Mouse (Mus musculus) hindbrain, embryonic 10.5 days (tissue): ENCODE results near the gene Gm42688. TPM values are rescaled to one million over a fixed set of nuclear protein-coding genes. Genes with fewer than 3 reads are reported as not detected.
A peak's percentile ranks its signal among the peaks of the same experiment; 100 is the strongest.

Experiments
- DNase-seq: peaks from one replicate; pipeline ENCODE4 v3.0.0-alpha.2; 2017; ENCODE audit warnings: low spot score
- H3K27ac ChIP-seq: fragments of 300-500 bp; sonication (generic); 2 replicates; pipeline ENCODE4 v1.5.1; 2016; ENCODE audit warnings: mild to moderate bottlenecking, moderate library complexity
- H3K27me3 ChIP-seq: fragments of 300-500 bp; sonication (generic); 2 replicates; pipeline ENCODE4 v1.6.1; 2016; ENCODE audit warnings: mild to moderate bottlenecking; ENCODE audit not compliant: poor library complexity, insufficient read depth, severe bottlenecking
- H3K36me3 ChIP-seq: fragments of 300-500 bp; sonication (generic); 2 replicates; pipeline ENCODE4 v1.6.1; 2016; ENCODE audit warnings: mild to moderate bottlenecking, moderate library complexity
- H3K4me1 ChIP-seq: fragments of 300-500 bp; sonication (generic); replicated peaks from 2 replicates; pipeline ENCODE4 v1.6.1; 2016; ENCODE audit warnings: mild to moderate bottlenecking
- H3K4me3 ChIP-seq: fragments of 300-500 bp; sonication (generic); 2 replicates; pipeline ENCODE4 v1.5.1; 2016; ENCODE audit warnings: mild to moderate bottlenecking, moderate library complexity
- H3K9me3 ChIP-seq: fragments of 300-500 bp; sonication (generic); 2 replicates; pipeline ENCODE4 v1.6.1; 2016; ENCODE audit warnings: mild to moderate bottlenecking, moderate library complexity
- WGBS: fragments of 180-500 bp; shearing (Covaris S2); methylation state at CpG from one replicate; pipeline ENCODE4 v1.1.7; 2016; 5-methylcytosine and 5-hydroxymethylcytosine counted together
- polyA plus RNA-seq: library from polyadenylated mRNA; unstranded; fragments of >200 nt; fragmentation: Nextera tagmentation; extraction: Ambion mirVana; gene quantifications from 2 replicates; pipeline ENCODE4 v1.2.1, GENCODE M21; 2016

The Gm42688 gene
- polyA plus RNA-seq = 2.2 and 3.2 TPM in 2 replicates

GRCm38 (mm10) chr6:83101316-83101687, at the start of gene Gm42688, which contains the start of gene Ccdc142:
Gene Gm42688, plus strand, starts transcription at chr6:83101617.
Gene Ccdc142, plus strand, starts transcription at chr6:83101601.
- peak; percentile 84 for DNase-seq
- no peaks in the 10 kb centered on the region for H3K36me3 ChIP-seq
- H3K9me3 ChIP-seq = no peaks in the 10 kb centered on the region
- H3K4me1 ChIP-seq = peaks cover 22% of the 10 kb centered on the region
- peak within 1 kb of the TSS; percentile 76 for H3K4me3 ChIP-seq
- WGBS = under 1% methylated on average over 25 of the region's 25 CpGs
- H3K27me3 ChIP-seq = peaks cover 27% of the 10 kb centered on the region
- H3K27ac ChIP-seq = peak within 1 kb of the TSS; percentile 86

DNA sequence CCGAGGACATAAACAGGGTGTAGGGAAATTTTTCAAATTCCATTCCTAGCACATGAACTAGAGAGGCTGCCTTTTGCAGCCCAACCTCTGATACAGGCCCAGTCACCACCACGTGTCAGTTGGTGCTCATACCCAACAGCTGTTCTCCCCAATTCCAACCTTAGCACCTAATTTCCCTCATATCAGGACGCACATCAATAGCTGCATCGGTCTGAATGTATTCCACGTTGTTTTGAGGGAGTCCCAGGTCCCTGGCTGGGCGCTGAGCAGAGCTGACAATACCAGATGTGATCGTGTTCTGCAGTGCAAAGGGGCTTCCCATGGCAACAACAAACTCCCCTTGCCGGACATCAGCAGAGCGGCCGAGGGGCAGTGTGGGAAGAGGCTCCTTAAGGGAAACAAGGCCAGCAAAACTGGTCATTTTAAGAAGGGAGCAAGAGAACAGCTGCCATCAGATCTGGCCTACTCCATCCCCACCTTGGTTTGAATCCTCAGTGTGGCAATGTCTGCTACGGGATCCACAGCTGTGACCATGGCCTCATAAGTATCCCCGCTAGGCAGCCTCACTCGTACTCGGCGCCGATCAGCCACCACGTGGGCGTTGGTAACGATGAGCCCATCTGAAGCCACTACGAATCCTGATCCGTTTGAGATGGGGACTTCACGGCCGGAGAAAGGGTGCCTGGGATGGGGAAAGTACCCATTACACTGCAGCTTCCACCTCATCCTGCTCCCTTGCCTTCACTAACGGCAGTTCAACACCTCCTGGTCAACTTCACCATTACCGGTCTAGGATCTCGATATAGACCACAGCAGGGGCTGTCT, 48.1 kb upstream of the Gm42688 start:
- Histone ChIP-seq H3K4me1 (peaks cover 40% of the 10 kb centered on the region), H3K27ac (peak overlapping the region; percentile 95), H3K27me3 (no peaks in the 10 kb centered on the region), H3K36me3 (peaks cover 49% of the 10 kb centered on the region), H3K9me3 (no peaks in the 10 kb centered on the region), H3K4me3 (peak overlapping the region; percentile 99)
- WGBS = 3% methylated on average over 26 of the region's 26 CpGs
- DNase-seq = peak; percentile 66

GRCm38 (mm10) chr6:83054074-83054851, 47.2 kb upstream of the Gm42688 start, which contains the start of gene Aup1:
Gene Aup1, plus strand, starts transcription at chr6:83054521.
- Histone ChIP-seq H3K4me3 (peak within 1 kb of the TSS; percentile 99), H3K27ac (peak within 1 kb of the TSS; percentile 95), H3K27me3 (0 out of 2 replicates have a peak, but pooled peaks cover 3% of the 10 kb centered on the region), H3K4me1 (peaks cover 40% of the 10 kb centered on the region), H3K36me3 (peaks cover 49% of the 10 kb centered on the region), H3K9me3 (no peaks in the 10 kb centered on the region)
- under 1% methylated on average over 64 of the region's 64 CpGs for WGBS
- peak; percentile 97 for DNase-seq

DNA sequence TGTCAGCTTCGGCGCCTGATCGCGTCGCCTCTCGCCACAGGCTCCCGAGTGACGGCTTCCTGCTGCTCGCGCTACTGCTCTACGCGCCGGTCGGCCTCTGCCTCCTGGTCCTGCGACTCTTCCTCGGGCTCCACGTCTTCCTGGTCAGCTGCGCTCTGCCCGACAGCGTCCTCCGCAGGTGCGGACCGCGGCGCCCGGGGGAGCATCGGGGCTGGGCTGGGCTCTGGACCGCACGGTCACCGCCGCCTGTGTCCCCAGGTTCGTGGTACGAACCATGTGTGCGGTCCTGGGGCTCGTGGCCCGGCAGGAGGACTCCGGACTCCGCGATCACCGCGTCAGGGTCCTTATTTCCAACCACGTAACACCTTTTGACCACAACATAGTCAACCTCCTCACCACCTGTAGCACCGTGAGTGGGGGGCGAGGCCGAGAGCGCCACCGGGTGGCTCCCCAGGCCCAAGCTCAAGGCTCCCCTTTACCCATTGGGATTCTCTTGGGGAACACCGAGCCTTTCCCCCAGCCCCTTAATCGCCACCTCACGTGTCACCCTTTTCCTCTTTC, 46.5 kb upstream of the Gm42688 start, which contains the start of gene Htra2:
Htra2 (minus strand) TSS at position 403 of the 561 bp plus-strand sequence.
- H3K27me3 ChIP-seq = 0 out of 2 replicates have a peak, but pooled peaks cover 3% of the 10 kb centered on the region
- peaks cover 47% of the 10 kb centered on the region for H3K36me3 ChIP-seq
- H3K4me3 ChIP-seq = peak within 1 kb of the TSS; percentile 99
- H3K27ac ChIP-seq = peak within 1 kb of the TSS; percentile 95
- WGBS = under 1% methylated on average over 50 of the region's 50 CpGs
- H3K4me1 ChIP-seq = peaks cover 40% of the 10 kb centered on the region
- no peak for DNase-seq
- H3K9me3 ChIP-seq = no peaks in the 10 kb centered on the region

GRCm38 (mm10) chr6:83057790-83058189, 43.6 kb upstream of the Gm42688 start, which contains the start of gene Dqx1:
Gene Dqx1, plus strand, starts transcription at chr6:83057844.
- peaks cover 31% of the 10 kb centered on the region for H3K27me3 ChIP-seq
- 48% methylated on average over 3 of the region's 3 CpGs for WGBS
- no peak within 1 kb of the TSS for H3K27ac ChIP-seq
- no peaks in the 10 kb centered on the region for H3K9me3 ChIP-seq
- H3K36me3 ChIP-seq = peaks cover 25% of the 10 kb centered on the region
- H3K4me1 ChIP-seq = peaks cover 30% of the 10 kb centered on the region
- H3K4me3 ChIP-seq = peak within 1 kb of the TSS; percentile 6; the same call in 1 of the 2 replicates
- DNase-seq = no peak

DNA sequence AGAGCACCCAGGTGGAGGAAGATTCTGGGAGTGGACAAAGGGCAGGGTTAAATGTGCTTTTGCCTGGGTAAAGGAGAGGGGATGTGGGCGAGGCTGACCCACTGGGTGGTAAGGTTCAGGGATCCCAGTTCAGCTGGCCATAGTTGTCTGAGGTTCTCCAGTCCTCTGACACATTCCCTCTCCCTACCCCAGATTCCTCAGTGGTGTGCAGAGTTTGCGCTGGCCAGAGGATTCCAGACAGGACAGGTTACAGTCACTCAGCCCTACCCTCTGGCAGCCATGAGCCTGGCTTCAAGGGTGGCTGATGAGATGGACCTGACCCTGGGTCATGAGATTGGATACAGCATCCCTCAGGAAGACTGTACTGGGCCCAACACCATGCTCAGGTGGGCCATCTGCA, 42.7 kb upstream of the Gm42688 start:
- Histone ChIP-seq H3K9me3 (no peaks in the 10 kb centered on the region), H3K36me3 (peaks cover 25% of the 10 kb centered on the region), H3K27me3 (peaks cover 40% of the 10 kb centered on the region), H3K27ac (no peak overlapping the region), H3K4me3 (no peak overlapping the region), H3K4me1 (peaks cover 22% of the 10 kb centered on the region)
- DNase-seq = no peak
- WGBS = 93% methylated on average over 2 of the region's 2 CpGs

GRCm38 (mm10) chr6:83065995-83066394, 35.4 kb upstream of the Gm42688 start:
- Histone ChIP-seq H3K27me3 (peaks cover 100% of the 10 kb centered on the region), H3K9me3 (no peaks in the 10 kb centered on the region), H3K27ac (no peak overlapping the region), H3K4me1 (peaks cover 32% of the 10 kb centered on the region), H3K36me3 (no peaks in the 10 kb centered on the region), H3K4me3 (no peak overlapping the region)
- 44% methylated on average over 8 of the region's 8 CpGs for WGBS
- no peak for DNase-seq

GRCm38 (mm10) chr6:83066441-83066840, 35.0 kb upstream of the Gm42688 start:
- no peaks in the 10 kb centered on the region for H3K9me3 ChIP-seq
- WGBS = 27% methylated on average over 6 of the region's 6 CpGs
- peaks cover 36% of the 10 kb centered on the region for H3K4me1 ChIP-seq
- H3K36me3 ChIP-seq = no peaks in the 10 kb centered on the region
- no peak for DNase-seq
- no peak overlapping the region for H3K4me3 ChIP-seq
- peaks cover 100% of the 10 kb centered on the region for H3K27me3 ChIP-seq
- H3K27ac ChIP-seq = no peak overlapping the region

DNA sequence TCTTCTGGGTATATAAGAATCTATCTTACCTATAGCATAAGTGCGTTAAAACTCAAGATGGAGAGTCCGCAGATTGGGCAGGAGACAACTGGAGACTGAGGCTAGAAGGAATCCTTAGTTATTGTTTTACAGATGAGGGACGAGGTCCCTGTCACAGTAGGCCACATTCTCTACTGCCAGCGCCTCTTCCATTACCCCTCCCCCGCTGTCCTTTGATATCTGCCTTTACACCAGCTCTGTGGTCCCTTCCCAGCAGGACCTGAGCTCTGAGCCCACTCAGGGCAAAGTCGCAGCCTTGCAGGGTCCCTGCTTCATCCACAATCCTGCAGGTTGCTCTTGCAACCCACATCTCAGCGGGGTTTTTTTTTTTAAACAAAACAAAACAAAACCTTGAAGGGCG, 33.2 kb upstream of the Gm42688 start:
- H3K9me3 ChIP-seq = no peaks in the 10 kb centered on the region
- DNase-seq = no peak
- H3K4me3 ChIP-seq = peak overlapping the region; percentile 41; the same call in 1 of the 2 replicates
- peaks cover 100% of the 10 kb centered on the region for H3K27me3 ChIP-seq
- H3K4me1 ChIP-seq = peaks cover 45% of the 10 kb centered on the region
- WGBS = 1% methylated on average over 8 of the region's 8 CpGs
- H3K27ac ChIP-seq = no peak overlapping the region
- H3K36me3 ChIP-seq = no peaks in the 10 kb centered on the region

GRCm38 (mm10) chr6:83068706-83069487, 32.5 kb upstream of the Gm42688 start:
- Histone ChIP-seq H3K4me1 (peaks cover 45% of the 10 kb centered on the region), H3K36me3 (no peaks in the 10 kb centered on the region), H3K27ac (0 out of 2 replicates have a peak overlapping the region, but pooled peaks have one; percentile 8), H3K4me3 (peak overlapping the region; percentile 41), H3K27me3 (peaks cover 100% of the 10 kb centered on the region), H3K9me3 (no peaks in the 10 kb centered on the region)
- DNase-seq = peak; percentile 50
- WGBS = under 1% methylated on average over 81 of the region's 81 CpGs

- H3K27me3 ChIP-seq = peaks cover 100% of the 10 kb centered on the region
- no peaks in the 10 kb centered on the region for H3K36me3 ChIP-seq
- H3K27ac ChIP-seq = peak overlapping the region; percentile 42; the same call in 1 of the 2 replicates
- under 1% methylated on average over 69 of the region's 69 CpGs for WGBS
- peak; percentile 64 for DNase-seq
- H3K9me3 ChIP-seq = no peaks in the 10 kb centered on the region
- H3K4me1 ChIP-seq = peaks cover 40% of the 10 kb centered on the region
- H3K4me3 ChIP-seq = peak overlapping the region; percentile 41
These were observed 31.8 kb upstream of the Gm42688 start for GRCm38 (mm10) chr6:83069488-83070246.

- 1% methylated on average over 10 of the region's 10 CpGs for WGBS
- no peaks in the 10 kb centered on the region for H3K9me3 ChIP-seq
- H3K27me3 ChIP-seq = peaks cover 100% of the 10 kb centered on the region
- H3K4me1 ChIP-seq = peaks cover 39% of the 10 kb centered on the region
- DNase-seq = no peak
- peak within 1 kb of the TSS; percentile 42; the same call in 1 of the 2 replicates for H3K27ac ChIP-seq
- H3K4me3 ChIP-seq = peak within 1 kb of the TSS; percentile 41
- H3K36me3 ChIP-seq = no peaks in the 10 kb centered on the region
These were observed 31.3 kb upstream of the Gm42688 start, which contains the start of gene Tlx2 for GRCm38 (mm10) chr6:83070247-83070310. Gene Tlx2, minus strand, starts transcription at chr6:83070293.
